Mouse (Mus musculus) T-cell, adult 2 months (primary cell): Measurements from ENCODE around the gene Fut2.

ENCODE experiments used
- DNase-seq: peaks from one replicate; pipeline ENCODE4 v3.0.0; 2022; ENCODE audit warnings: low spot score

The Fut2 gene

GRCm38 (mm10) chr7:45666161-45666560 is at the start of gene Fut2:
Gene Fut2 (minus strand): TSS chr7:45666394.
- no peak for DNase-seq

GRCm38 (mm10) chr7:45715090-45715708 is 49.0 kb upstream of the Fut2 start, which contains the start of gene Rpl18:
Gene Rpl18 (plus strand): TSS chr7:45715457.
- DNase-seq = peak; percentile 98

- no peak for DNase-seq
Observed at GRCm38 (mm10) chr7:45714630-45715089, 48.5 kb upstream of the Fut2 start.

- DNase-seq = no peak
Observed at GRCm38 (mm10) chr7:45713881-45714520, 47.8 kb upstream of the Fut2 start.

GRCm38 (mm10) chr7:45713396-45713795 is 47.2 kb upstream of the Fut2 start:
- no peak for DNase-seq

- DNase-seq = no peak
Observed at GRCm38 (mm10) chr7:45712022-45712757, 46.0 kb upstream of the Fut2 start.

GRCm38 (mm10) chr7:45711316-45712021 is 45.3 kb upstream of the Fut2 start:
- no peak for DNase-seq

GRCm38 (mm10) chr7:45710477-45711191 is 44.4 kb upstream of the Fut2 start:
- no peak for DNase-seq

GRCm38 (mm10) chr7:45709677-45710355 is 43.6 kb upstream of the Fut2 start:
- no peak for DNase-seq

- no peak for DNase-seq
Observed at GRCm38 (mm10) chr7:45709036-45709435, 42.8 kb upstream of the Fut2 start.

- DNase-seq = no peak
Observed at GRCm38 (mm10) chr7:45708221-45708761, 42.1 kb upstream of the Fut2 start.

- DNase-seq = peak; percentile 94
Observed at GRCm38 (mm10) chr7:45707375-45707967, 41.3 kb upstream of the Fut2 start.

- DNase-seq = peak; percentile 87
Observed at GRCm38 (mm10) chr7:45706721-45707241, 40.6 kb upstream of the Fut2 start.

- DNase-seq = no peak
Observed at GRCm38 (mm10) chr7:45705873-45706281, 39.7 kb upstream of the Fut2 start.

GRCm38 (mm10) chr7:45705443-45705864 is 39.3 kb upstream of the Fut2 start:
- DNase-seq = peak; percentile 32

GRCm38 (mm10) chr7:45704730-45705442 is 38.7 kb upstream of the Fut2 start, which contains the start of gene Dbp:
Gene Dbp (plus strand): TSS chr7:45705088.
- peak; percentile 100 for DNase-seq

GRCm38 (mm10) chr7:45704046-45704559 is 37.9 kb upstream of the Fut2 start:
- peak; percentile 71 for DNase-seq

- no peak for DNase-seq
Observed at GRCm38 (mm10) chr7:45703521-45704033, 37.4 kb upstream of the Fut2 start.
